Mouse (Mus musculus) megakaryocyte, embryonic 14.5 days (primary cell): Measurements from ENCODE around the gene Agap1.

ENCODE experiments used
- FLI1 ChIP-seq: IDR thresholded peaks from 2 replicates; pipeline ENCODE4 v1.6.1; 2012; ENCODE audit warnings: low read length, inconsistent platforms, mixed read lengths
- GATA1 ChIP-seq: IDR thresholded peaks from 3 replicates; pipeline ENCODE4 v1.6.1; 2012; ENCODE audit warnings: mixed read lengths, low read length, inconsistent platforms, borderline replicate concordance

- TF ChIP-seq GATA1 (no peak), FLI1 (no peak)
Measured at GRCm38 (mm10) chr1:89938884-89939595, 484.4 kb downstream of the Agap1 start.
